Mouse (Mus musculus): ENCODE measurements at regions not wholly inside any gene's neighbourhood (a gene's known extent, or its start where the extent isn't known, plus 50 kb on each side); places are given as distances from the start of the nearest gene placed in this dataset.

DNA sequence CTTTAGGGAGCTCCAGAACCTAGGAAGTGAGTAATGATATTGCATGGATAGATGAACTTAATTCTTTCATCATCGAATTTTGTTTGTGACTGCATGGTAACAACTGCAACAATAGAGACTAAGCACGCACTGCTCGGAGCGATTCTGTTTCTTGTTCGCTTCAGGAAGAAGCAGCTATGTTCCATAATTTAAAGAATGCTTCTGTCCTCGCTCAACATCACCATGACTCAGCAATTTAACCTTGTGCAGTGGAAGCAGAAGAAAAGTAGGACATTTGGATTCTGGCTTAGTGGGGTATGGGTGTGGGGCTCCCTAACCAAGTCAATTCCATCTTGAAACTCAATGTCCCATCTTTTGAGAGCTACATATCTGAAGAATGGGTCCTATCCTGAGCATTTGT is 249.4 kb downstream of the Klf5 start:
- 90% methylated on average over 6 of the region's 6 CpGs for WGBS
- H3K27me3 ChIP-seq (replicated peaks), result no peaks in the 10 kb centered on the region
- no peaks in the 10 kb centered on the region for H3K9me3 ChIP-seq
- H3K4me1 ChIP-seq, result no peaks in the 10 kb centered on the region
- no peak for ATAC-seq (ENCODE audit: insufficient read depth, low FRiP score, low read depth)
- no peak overlapping the region for H3K9ac ChIP-seq
- no peak overlapping the region for H3K4me3 ChIP-seq (replicated peaks)
- H3K36me3 ChIP-seq, result no peaks in the 10 kb centered on the region
- peak overlapping the region; percentile 74 for H3K27ac ChIP-seq
- H3K4me2 ChIP-seq, result no peak overlapping the region

DNA sequence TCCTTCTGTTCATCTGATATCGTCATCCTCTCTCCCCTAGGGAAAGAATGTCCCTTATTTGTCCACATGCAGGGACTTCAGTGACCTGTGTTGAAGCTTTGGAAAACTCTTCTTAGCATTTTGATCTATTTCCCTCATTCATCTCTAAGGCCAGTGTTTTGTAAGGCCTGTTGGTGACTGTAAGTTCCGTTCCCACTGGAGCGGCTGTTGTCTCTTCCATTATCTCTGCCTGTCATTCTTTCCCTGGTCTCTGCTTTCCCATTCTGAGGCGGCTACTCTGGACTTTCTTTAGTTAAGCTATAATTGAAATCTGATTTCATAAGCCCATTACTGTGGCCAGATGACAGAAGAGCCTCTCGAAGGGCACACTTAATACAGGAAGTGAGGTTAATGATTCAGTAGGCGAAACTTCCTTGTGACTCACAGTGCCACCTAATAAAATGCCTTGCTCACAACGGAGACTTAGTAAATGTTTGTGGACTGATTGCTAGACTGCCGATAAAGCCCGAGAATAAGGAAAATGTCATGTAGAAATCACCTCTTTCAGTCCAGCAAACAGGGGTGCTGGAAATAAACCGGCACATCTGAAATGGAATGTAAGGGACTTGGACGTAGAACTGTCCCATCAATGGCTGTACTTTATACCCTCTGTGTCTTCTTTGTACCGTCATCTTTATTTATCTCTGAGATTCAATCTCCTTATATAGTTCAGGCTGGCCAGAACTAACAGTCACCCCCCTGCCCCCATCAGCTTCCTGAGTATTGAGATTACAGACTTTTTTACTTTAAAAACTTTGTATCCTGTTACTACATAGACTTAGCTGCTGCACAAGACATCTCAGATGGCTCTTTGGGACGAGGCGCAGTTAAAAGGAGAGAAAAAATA is 250.1 kb downstream of the Klf5 start:
- no peaks in the 10 kb centered on the region for H3K27me3 ChIP-seq (replicated peaks)
- H3K9me3 ChIP-seq, result no peaks in the 10 kb centered on the region
- H3K27ac ChIP-seq, result peak overlapping the region; percentile 74
- no peak overlapping the region for H3K4me3 ChIP-seq (replicated peaks)
- H3K36me3 ChIP-seq, result no peaks in the 10 kb centered on the region
- no peaks in the 10 kb centered on the region for H3K4me1 ChIP-seq
- peak; percentile 75 for ATAC-seq (ENCODE audit: insufficient read depth, low FRiP score, low read depth)
- H3K4me2 ChIP-seq, result no peak overlapping the region
- WGBS, result 62% methylated on average over 14 of the region's 14 CpGs
- no peak overlapping the region for H3K9ac ChIP-seq

DNA sequence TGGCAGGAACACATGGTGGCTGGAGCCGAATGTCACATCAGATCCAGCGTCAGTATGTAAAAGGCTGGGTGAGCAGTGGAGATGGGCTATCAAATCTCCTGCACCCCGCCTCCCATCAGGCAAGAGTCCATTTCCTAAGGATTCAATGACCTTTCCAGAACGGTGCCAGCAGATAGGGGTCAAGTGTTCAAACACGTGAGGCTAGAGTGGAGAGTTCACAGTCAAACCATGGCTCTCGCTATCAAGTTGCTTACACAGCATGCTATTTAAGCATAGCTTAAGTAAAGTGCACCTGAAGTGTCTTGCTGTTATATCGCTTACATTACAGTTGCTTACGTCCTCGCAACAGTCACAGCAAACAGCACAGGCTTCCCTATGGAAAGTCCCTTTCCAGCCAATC is 265.5 kb downstream of the Klf5 start:
- no peak for ATAC-seq (ENCODE audit: insufficient read depth, low FRiP score, low read depth)
- Histone ChIP-seq H3K4me2 (no peak overlapping the region), H3K9me3 (no peaks in the 10 kb centered on the region), H3K27ac (no peak overlapping the region), H3K27me3 (replicated peaks) (no peaks in the 10 kb centered on the region), H3K9ac (no peak overlapping the region), H3K4me3 (replicated peaks) (no peak overlapping the region), H3K4me1 (no peaks in the 10 kb centered on the region), H3K36me3 (no peaks in the 10 kb centered on the region)
- 55% methylated on average over 9 of the region's 9 CpGs for WGBS

DNA sequence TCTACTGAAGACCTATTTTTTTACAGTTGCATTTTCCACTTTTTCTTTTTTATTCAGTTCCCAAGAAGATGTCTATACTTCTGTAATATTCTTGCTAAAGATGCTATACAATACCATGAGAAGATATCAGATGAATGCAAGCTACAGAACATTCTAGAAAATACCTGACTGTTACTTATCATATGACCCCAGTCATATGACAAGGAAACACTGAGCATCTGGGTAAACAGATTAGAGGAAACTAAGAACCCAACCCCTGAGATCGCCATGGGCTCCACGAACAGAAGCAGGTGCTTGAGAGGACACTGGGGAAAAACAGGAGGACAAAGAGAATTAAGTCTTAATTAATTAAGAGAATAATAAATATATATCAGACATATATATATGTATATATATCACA is 275.7 kb downstream of the Klf5 start:
- H3K36me3 ChIP-seq, result no peaks in the 10 kb centered on the region
- ATAC-seq (ENCODE audit: insufficient read depth, low FRiP score, low read depth), result no peak

DNA sequence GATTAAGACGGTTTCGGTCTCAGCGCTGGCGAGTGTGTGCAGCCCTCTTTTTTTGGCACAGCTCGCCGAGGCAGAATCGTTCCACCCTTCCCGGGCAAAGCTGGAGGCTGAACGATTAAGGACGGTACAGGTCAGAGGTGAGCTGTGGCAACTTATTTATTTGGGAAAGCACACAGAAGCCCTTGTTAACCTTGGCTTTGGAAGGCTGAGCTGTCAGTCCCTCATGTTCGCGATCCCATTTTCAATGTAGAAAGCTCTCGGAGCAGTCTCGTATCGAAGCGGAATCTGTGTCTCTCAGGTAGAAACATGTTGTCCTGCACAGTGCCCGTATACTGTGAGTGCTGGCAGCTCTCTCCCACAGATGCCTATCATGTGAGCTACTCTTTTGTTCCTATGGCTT is 280.2 kb downstream of the Klf5 start:
- H3K4me1 ChIP-seq, result no peaks in the 10 kb centered on the region; the same call in 1 of the 2 replicates
- 0 out of 2 replicates have a peak, but pooled peaks have one; percentile 25 for ATAC-seq (ENCODE audit: insufficient read depth, low FRiP score, low read depth)
- H3K4me2 ChIP-seq, result peak overlapping the region; percentile 51
- H3K9me3 ChIP-seq, result no peaks in the 10 kb centered on the region
- no peaks in the 10 kb centered on the region for H3K36me3 ChIP-seq
- WGBS, result 42% methylated on average over 17 of the region's 17 CpGs
- peak overlapping the region; percentile 89 for H3K27ac ChIP-seq
- no peaks in the 10 kb centered on the region for H3K27me3 ChIP-seq (replicated peaks)
- no peak overlapping the region for H3K9ac ChIP-seq
- peak overlapping the region; percentile 25 for H3K4me3 ChIP-seq (replicated peaks)

More for the DNA sequence above, 275.7 kb downstream of the Klf5 start:
- H3K9ac ChIP-seq, result no peak overlapping the region
- H3K9me3 ChIP-seq, result no peaks in the 10 kb centered on the region
- H3K4me1 ChIP-seq, result no peaks in the 10 kb centered on the region; the same call in 1 of the 2 replicates
- WGBS, result 83% methylated on average over 2 of the region's 2 CpGs
- H3K27ac ChIP-seq, result no peak overlapping the region
- H3K27me3 ChIP-seq (replicated peaks), result no peaks in the 10 kb centered on the region
- no peak overlapping the region for H3K4me3 ChIP-seq (replicated peaks)
- H3K4me2 ChIP-seq, result no peak overlapping the region

DNA sequence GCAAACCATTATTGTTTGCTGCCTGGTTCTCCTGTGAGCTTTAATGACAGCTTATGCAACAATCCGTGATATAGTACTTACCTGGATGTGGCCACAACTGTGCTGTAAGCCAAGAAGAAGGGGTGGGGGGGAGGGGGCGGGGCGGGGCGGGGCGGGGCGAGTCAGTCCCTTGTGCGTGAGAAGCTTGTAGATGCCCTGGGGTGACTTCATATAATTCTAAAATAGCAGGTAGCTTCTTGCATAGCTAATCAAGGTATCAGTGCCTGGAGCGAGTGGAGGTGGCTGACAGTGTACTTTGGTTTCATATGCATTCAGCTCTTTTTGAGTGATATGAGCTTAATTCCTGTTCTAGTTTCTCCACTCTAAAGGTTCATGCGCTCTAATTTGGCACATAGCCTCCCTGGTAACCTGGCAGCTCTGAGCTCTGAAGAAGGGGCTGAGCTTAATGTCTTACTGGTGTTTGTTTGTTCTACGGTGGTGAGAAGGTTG is 280.8 kb downstream of the Klf5 start:
- H3K4me1 ChIP-seq, result no peaks in the 10 kb centered on the region; the same call in 1 of the 2 replicates
- ATAC-seq (ENCODE audit: insufficient read depth, low FRiP score, low read depth), result peak; percentile 73
- no peak overlapping the region for H3K9ac ChIP-seq
- peak overlapping the region; percentile 51 for H3K4me2 ChIP-seq
- H3K27ac ChIP-seq, result peak overlapping the region; percentile 89
- 0 out of 2 replicates have a peak overlapping the region, but pooled peaks have one; percentile 8 for H3K4me3 ChIP-seq (replicated peaks)
- H3K36me3 ChIP-seq, result no peaks in the 10 kb centered on the region
- no peaks in the 10 kb centered on the region for H3K9me3 ChIP-seq
- no peaks in the 10 kb centered on the region for H3K27me3 ChIP-seq (replicated peaks)
- 24% methylated on average over 10 of the region's 10 CpGs for WGBS

DNA sequence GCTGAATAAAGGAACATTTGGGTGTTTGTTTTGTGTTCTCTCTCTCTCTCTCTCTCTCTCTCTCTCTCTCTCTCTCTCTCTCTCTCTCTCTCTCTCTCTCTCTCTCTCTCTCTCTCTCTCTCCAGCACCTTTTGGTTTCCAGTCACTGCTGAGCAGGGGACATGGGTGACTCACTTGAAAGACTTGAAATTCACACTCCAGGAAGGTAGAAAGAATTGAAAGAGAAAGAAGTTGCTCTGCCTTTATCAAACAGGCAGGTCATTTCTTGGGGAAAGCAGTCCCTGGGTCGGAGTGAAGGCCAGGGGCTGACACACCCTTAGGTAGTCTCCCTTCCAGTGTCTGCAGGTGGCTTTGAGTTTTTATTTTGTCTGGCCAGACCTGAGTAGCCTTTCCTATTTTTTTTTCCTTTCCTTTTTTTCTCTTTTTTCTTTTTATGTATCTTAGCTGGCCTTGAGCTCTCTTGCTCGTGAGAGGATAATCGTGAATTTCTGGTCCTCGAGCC is 281.3 kb downstream of the Klf5 start:
- peak overlapping the region; percentile 51; the same call in 1 of the 2 replicates for H3K4me2 ChIP-seq
- H3K9me3 ChIP-seq, result no peaks in the 10 kb centered on the region
- no peak overlapping the region for H3K4me3 ChIP-seq (replicated peaks)
- no peaks in the 10 kb centered on the region for H3K36me3 ChIP-seq
- ATAC-seq (ENCODE audit: insufficient read depth, low FRiP score, low read depth), result peak; percentile 4; the same call in 1 of the 2 replicates
- no peaks in the 10 kb centered on the region for H3K27me3 ChIP-seq (replicated peaks)
- no peaks in the 10 kb centered on the region; the same call in 1 of the 2 replicates for H3K4me1 ChIP-seq
- WGBS, result 62% methylated on average over 4 of the region's 4 CpGs
- peak overlapping the region; percentile 89 for H3K27ac ChIP-seq
- H3K9ac ChIP-seq, result no peak overlapping the region

DNA sequence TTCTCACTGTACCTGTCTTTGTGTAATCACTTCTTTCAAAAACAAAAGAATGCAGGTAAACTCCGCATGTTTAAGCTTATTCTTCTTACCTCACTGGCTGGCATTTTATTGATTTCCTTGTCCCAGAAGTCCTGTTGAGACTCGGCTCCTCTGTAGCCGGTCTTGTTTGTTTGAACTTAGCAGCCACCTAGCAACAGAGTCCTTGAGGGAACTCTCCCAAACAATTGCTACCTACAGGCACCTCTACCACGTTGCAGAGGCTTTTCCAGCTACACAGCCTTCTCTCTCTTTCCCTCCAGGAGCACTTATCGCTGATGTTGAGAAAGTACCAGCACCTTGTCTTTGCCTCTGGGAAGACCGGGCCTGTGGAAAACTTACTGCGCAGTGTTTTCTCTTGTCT is 285.7 kb downstream of the Klf5 start:
- peak; percentile 36; the same call in 1 of the 2 replicates for ATAC-seq (ENCODE audit: insufficient read depth, low FRiP score, low read depth)
- Histone ChIP-seq H3K4me3 (replicated peaks) (no peak overlapping the region), H3K4me2 (peak overlapping the region; percentile 19; the same call in 1 of the 2 replicates)

DNA sequence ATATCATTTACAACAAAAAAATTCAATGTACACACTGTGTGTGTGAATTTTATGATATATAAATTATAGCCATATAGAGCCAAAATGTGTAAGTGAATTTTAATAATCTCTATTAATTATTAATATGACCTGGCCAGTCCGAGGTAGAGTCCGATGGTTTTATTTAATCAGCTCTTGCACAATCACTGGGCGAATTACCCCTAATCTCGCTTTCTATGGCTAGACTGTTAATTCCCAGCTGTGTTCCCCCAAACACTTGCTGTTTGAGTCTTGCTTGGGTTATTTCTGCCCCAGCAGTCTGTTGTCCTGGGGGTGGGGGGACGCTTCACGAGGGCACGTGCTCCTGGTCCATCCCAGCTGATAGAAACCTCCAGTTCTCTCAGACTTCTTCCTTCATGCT is 287.5 kb downstream of the Klf5 start:
- Histone ChIP-seq H3K4me1 (peaks cover 4% of the 10 kb centered on the region; the same call in 1 of the 2 replicates), H3K4me3 (replicated peaks) (no peak overlapping the region), H3K27ac (no peak overlapping the region), H3K36me3 (no peaks in the 10 kb centered on the region), H3K9me3 (no peaks in the 10 kb centered on the region), H3K4me2 (no peak overlapping the region), H3K9ac (no peak overlapping the region), H3K27me3 (replicated peaks) (no peaks in the 10 kb centered on the region)
- 79% methylated on average over 7 of the region's 7 CpGs for WGBS
- no peak for ATAC-seq (ENCODE audit: insufficient read depth, low FRiP score, low read depth)

More for the DNA sequence above, 285.7 kb downstream of the Klf5 start:
- Histone ChIP-seq H3K9me3 (no peaks in the 10 kb centered on the region), H3K27me3 (replicated peaks) (no peaks in the 10 kb centered on the region), H3K4me1 (no peaks in the 10 kb centered on the region), H3K36me3 (no peaks in the 10 kb centered on the region), H3K9ac (no peak overlapping the region), H3K27ac (peak overlapping the region; percentile 71)
- 27% methylated on average over 7 of the region's 7 CpGs for WGBS

DNA sequence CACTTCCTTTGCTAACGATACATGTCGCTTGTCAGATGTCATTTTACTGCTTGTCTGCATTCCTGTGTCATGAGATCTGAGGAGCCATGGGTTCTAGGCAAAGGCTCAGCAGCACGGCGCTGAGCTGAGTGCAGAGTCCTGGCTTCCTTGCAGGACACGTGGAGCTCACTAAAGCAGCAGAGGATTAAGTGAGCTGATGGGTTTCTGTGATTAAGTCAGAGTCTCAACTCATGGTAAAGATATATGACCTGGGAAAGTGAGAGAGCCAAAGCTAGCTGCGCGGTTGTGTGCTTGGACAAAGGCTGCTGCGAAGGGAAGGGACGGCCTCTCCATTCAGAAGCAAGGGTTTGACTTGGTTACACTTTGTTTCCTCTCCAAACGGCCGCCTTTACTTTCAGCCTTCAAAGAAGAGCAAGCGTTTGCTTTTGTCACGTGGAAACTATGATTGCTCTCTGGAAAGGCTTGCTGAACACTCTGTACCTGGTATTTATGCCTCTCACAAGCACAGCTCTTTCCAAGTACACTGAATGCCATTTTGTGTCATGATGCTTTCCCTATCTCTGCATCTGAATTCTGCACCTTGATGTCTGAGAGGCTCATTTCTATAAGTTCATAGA is 292.5 kb downstream of the Klf5 start:
- H3K27me3 ChIP-seq (replicated peaks), result no peaks in the 10 kb centered on the region
- no peak overlapping the region for H3K9ac ChIP-seq
- ATAC-seq (ENCODE audit: insufficient read depth, low FRiP score, low read depth), result peak; percentile 86
- no peaks in the 10 kb centered on the region for H3K36me3 ChIP-seq
- peaks cover 6% of the 10 kb centered on the region; the same call in 1 of the 2 replicates for H3K4me1 ChIP-seq
- 35% methylated on average over 13 of the region's 13 CpGs for WGBS
- no peaks in the 10 kb centered on the region for H3K9me3 ChIP-seq
- no peak overlapping the region; the same call in 1 of the 2 replicates for H3K4me2 ChIP-seq
- H3K4me3 ChIP-seq (replicated peaks), result no peak overlapping the region
- peak overlapping the region; percentile 80 for H3K27ac ChIP-seq

DNA sequence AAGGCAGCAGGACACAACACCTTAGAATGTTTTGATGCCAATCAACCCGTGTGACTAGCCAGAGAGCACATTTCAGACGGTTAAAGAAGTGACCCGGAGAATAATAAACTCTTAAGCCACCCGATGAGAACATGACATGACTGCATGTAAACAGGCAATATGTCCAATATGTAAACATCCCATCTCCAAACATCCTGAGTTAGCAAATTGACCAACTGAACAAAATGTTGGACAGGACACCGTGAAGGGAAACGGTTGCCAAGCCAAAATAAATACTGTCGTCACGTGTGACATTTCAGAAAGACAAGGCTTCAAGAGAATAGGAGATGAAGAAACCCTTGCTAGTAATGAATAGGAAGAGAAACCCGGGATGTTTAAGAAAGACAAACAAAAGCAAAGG is 294.4 kb downstream of the Klf5 start:
- Histone ChIP-seq H3K9ac (no peak overlapping the region), H3K27me3 (replicated peaks) (no peaks in the 10 kb centered on the region), H3K36me3 (no peaks in the 10 kb centered on the region), H3K4me1 (peaks cover 6% of the 10 kb centered on the region; the same call in 1 of the 2 replicates), H3K4me2 (no peak overlapping the region), H3K4me3 (replicated peaks) (no peak overlapping the region), H3K27ac (no peak overlapping the region), H3K9me3 (no peaks in the 10 kb centered on the region)
- no peak for ATAC-seq (ENCODE audit: insufficient read depth, low FRiP score, low read depth)
- 61% methylated on average over 9 of the region's 9 CpGs for WGBS

DNA sequence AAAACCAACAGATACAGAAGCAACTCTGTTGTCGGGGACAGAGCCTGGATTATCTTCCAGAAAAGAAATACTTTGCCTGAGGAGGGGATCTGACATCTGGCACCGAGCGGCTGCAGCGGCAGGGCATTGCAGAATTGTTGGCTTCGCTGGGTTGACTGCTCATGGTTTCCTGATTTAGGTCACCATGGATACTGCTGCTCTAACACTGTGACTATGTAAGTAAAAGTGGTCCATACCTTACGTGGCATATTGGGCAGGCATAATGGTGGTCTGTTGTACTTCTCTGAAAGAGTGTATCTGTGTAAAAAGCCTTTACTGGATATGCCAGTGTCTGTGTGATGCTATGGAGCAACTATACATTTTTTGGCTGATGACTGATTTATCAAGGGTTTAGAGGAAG is 295.4 kb downstream of the Klf5 start:
- peaks cover 6% of the 10 kb centered on the region; the same call in 1 of the 2 replicates for H3K4me1 ChIP-seq
- H3K9ac ChIP-seq, result no peak overlapping the region
- H3K9me3 ChIP-seq, result no peaks in the 10 kb centered on the region
- H3K4me2 ChIP-seq, result no peak overlapping the region
- no peak overlapping the region for H3K4me3 ChIP-seq (replicated peaks)
- H3K27ac ChIP-seq, result no peak overlapping the region
- no peaks in the 10 kb centered on the region for H3K36me3 ChIP-seq
- no peaks in the 10 kb centered on the region for H3K27me3 ChIP-seq (replicated peaks)
- no peak for ATAC-seq (ENCODE audit: insufficient read depth, low FRiP score, low read depth)
- WGBS, result 75% methylated on average over 6 of the region's 6 CpGs

Data from stomach, embryonic 15.5 days (tissue).